Mouse (Mus musculus) urinary bladder, postnatal 25 days (tissue): ENCODE measurements around the gene Stag1.
"Not testable (repeated sequence)": the region's sequence is repeated elsewhere in the genome, so short reads cannot be mapped to it uniquely, and the experiment has no call there.

ENCODE experiments used
- DNase-seq: peaks from one replicate; pipeline ENCODE4 v3.0.0; 2022; ENCODE audit warnings: low spot score

The Stag1 gene

GRCm38 (mm10) chr9:100685769-100686487, 88.3 kb downstream of the Stag1 start:
- DNase-seq = no peak

GRCm38 (mm10) chr9:100689765-100690316, 92.2 kb downstream of the Stag1 start:
- no peak for DNase-seq

GRCm38 (mm10) chr9:100692239-100692638, 94.6 kb downstream of the Stag1 start:
- no peak for DNase-seq

GRCm38 (mm10) chr9:100696537-100696936, 98.9 kb downstream of the Stag1 start:
- no peak for DNase-seq

- no peak for DNase-seq
Observed at GRCm38 (mm10) chr9:100707644-100708043, 110.0 kb downstream of the Stag1 start.

- no peak for DNase-seq
Observed at GRCm38 (mm10) chr9:100711665-100712064, 114.1 kb downstream of the Stag1 start.

GRCm38 (mm10) chr9:100724832-100725231, 127.2 kb downstream of the Stag1 start:
- DNase-seq = not testable (repeated sequence)

- DNase-seq = no peak
Observed at GRCm38 (mm10) chr9:100731839-100732238, 134.2 kb downstream of the Stag1 start.

- no peak for DNase-seq
Observed at GRCm38 (mm10) chr9:100733907-100734440, 136.4 kb downstream of the Stag1 start.

GRCm38 (mm10) chr9:100735993-100736645, 138.5 kb downstream of the Stag1 start:
- no peak for DNase-seq

GRCm38 (mm10) chr9:100736646-100737031, 139.0 kb downstream of the Stag1 start:
- no peak for DNase-seq

GRCm38 (mm10) chr9:100777238-100777637, 179.6 kb downstream of the Stag1 start:
- DNase-seq = not testable (repeated sequence)

- DNase-seq = no peak
Observed at GRCm38 (mm10) chr9:100865984-100866383, 268.4 kb downstream of the Stag1 start.

GRCm38 (mm10) chr9:100869635-100870034, 272.0 kb downstream of the Stag1 start:
- DNase-seq = no peak

GRCm38 (mm10) chr9:100896111-100896510, 298.5 kb downstream of the Stag1 start:
- no peak for DNase-seq

- no peak for DNase-seq
Observed at GRCm38 (mm10) chr9:100898042-100898441, 300.4 kb downstream of the Stag1 start.

- no peak for DNase-seq
Observed at GRCm38 (mm10) chr9:100910352-100910751, 312.8 kb downstream of the Stag1 start.

GRCm38 (mm10) chr9:100917111-100917510, 319.5 kb downstream of the Stag1 start:
- peak; percentile 29 for DNase-seq

- no peak for DNase-seq
Observed at GRCm38 (mm10) chr9:100926629-100927028, 329.0 kb downstream of the Stag1 start.

GRCm38 (mm10) chr9:100942042-100942441, 344.4 kb downstream of the Stag1 start:
- DNase-seq = no peak

- no peak for DNase-seq
Observed at GRCm38 (mm10) chr9:100944677-100945365, 347.2 kb downstream of the Stag1 start.

- peak; percentile 59 for DNase-seq
Observed at GRCm38 (mm10) chr9:100951481-100951880, 353.9 kb downstream of the Stag1 start.
